Mouse (Mus musculus): ENCODE data around the gene Gng13.
"Not testable (repeated sequence)": the region's sequence is repeated elsewhere in the genome, so short reads cannot be mapped to it uniquely, and the experiment has no call there.

Gene Gng13

DNA sequence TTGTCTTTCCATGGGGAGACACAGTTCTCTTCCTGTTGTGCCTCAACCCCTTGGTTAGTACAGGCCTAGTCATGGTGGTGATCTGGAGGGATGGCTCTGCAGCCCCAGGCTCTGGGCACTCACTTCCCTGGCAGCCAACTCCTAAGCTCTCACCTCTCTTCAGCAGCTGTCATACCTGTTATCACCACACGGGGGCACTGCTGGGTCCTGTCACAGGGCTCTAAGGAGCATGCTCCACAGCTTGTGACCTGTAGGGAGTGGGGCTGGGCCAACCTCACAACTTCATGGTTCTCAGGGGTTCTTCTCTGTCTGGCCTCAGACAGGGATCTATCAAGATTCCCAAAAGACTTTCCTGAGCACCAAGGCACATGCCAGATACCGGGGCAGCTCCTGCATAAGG, 15.1 kb downstream of the Gng13 start:
- DNase-seq (ENCODE audit: low spot score in 2 of 2): peak; percentile 70 to 76

DNA sequence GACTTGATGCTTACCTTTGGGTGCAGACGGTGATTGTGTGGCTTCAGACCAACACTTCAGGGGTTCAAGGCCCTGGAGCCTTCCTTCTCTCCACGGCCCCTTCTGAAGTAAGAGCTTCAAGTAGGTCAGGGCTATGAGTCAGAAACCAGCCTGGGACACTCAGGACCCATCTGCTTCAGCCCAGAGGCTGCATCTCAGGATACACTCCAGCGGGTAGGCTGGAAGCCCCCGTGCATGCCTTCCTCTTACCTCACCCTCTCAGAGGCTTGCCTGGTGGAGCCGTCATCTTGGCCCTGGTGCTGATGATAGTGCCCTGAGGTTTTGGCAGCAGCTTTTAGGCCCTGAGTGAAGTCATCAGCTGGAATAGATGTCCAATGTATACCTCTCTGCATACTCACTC, 18.3 kb downstream of the Gng13 start:
- DNase-seq (ENCODE audit: low spot score in 2 of 2): no peak

DNA sequence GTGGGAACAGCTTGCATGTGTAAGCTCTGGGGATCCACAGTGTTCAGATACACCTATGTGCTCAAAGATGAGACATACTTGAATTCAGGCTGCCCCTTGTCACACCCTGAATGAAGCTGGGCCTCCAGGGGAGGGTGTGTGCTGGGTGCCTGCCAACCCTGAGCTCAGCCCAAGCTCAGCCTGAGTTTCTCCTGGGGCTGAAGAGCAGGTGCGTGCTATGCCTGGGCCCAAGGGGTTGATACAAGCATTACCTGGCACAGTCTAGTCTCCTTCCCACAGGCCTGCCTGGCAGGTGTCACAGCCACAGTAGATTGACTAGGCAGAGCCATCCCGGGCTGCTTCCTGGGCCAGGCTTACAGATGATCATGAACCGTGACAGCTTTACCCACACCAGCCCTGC, 18.8 kb downstream of the Gng13 start, which contains the start of gene Mslnl:
Gene Mslnl (plus strand): TSS at position 298 of the 400 bp plus-strand sequence.
- DNase-seq (ENCODE audit: low spot score in 2 of 2): no peak

DNA sequence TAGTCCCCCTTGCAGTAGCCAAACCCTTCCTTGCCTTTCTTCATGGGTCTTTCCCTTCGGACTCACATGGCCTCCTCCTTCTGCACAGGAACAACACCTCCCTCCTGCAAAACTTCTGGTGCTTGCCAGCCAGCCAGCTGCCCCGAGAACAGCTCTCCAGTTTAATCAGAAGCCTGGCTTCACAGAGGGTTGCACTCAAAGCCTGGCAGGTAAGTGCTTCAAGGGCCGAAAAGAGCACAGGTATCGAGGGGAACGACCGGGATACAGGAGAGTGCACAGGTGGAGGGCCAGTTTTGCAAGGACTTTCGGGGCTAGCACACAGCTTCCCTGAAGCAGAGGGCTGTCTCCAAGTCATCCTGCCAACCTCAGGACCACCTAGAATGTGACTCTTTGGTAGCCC, 21.9 kb downstream of the Gng13 start:
- DNase-seq (ENCODE audit: low spot score in 2 of 2): no peak

DNA sequence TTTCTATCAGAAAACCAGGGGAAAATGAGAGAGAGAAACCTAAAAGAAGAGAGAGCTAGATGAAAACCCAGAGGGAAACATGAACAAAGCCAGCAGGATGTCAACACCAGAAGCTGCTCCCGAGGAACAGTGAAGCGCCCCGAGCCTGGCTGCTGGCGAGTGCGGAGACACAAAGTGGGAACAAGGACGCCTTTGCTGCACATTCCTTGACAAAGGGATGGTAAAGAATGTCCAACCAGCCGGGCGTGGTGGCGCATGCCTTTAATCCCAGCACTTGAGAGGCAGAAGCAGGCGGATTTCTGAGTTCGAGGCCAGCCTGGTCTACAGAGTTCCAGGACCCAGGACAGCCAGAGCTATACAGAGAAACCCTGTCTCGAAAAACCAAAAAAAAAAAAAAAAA, 24.5 kb downstream of the Gng13 start:
- DNase-seq (ENCODE audit: low spot score in 2 of 2): not testable (repeated sequence)

DNA sequence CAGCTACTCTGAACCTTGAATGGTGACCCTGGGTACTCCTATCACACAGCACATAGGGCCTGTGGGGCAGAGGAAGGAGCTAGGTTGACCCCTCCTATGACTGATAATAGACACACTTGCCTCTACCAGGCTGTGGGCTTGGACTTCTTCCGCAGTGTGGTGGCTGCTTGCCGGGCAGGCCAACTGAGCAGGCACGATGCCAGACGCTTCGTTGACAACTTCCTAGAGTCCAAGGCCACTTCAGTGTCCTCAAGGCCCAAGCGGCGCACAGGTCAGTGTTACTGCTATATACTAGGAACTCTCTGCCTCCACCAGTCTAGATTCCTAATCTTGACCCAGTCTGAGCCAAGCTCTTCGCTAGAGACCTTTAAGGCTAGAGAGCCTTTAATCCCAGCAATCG, 26.9 kb downstream of the Gng13 start:
- DNase-seq (ENCODE audit: low spot score in 2 of 2): no peak

DNA sequence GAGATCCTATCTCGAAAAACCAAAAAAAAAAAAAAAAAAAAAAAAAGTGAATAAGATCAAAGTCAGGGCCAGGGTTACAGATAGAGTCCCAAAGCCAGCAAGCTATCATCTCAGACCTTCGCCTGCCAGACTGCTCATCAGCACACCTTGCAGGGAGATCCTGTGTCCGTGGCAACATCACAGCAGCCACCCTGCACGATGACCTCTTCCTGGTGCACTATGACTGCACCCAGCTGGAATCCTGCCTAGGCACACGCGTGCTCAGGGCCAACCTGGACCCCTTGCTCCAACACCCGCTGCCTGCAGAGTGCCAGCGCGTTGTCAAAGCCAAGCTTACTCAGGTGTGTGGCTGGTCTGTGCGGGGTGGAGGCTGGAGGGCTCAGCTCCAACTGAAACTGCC, 27.3 kb downstream of the Gng13 start:
- DNase-seq (ENCODE audit: low spot score in 2 of 2): no peak

DNA sequence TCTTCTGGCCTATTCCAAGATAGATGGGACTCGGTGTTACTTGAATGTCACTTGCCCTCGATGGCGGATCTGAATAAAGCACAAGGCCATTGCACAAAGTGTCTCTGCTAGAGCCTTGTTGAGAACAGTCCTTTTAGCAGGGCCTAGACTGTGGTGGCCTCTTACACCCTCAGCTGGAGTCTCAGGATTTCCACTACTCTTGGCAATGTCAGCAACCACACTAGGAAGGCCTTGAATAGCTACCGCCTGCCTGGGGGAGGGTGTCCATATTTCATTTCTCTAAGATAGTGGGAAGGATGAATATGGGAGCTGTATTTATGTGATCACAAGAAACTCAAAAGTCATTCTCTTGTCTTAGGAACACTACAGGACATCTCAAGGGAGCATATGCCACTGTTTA, 31.3 kb downstream of the Gng13 start:
- DNase-seq (ENCODE audit: low spot score in 2 of 2): no peak

DNA sequence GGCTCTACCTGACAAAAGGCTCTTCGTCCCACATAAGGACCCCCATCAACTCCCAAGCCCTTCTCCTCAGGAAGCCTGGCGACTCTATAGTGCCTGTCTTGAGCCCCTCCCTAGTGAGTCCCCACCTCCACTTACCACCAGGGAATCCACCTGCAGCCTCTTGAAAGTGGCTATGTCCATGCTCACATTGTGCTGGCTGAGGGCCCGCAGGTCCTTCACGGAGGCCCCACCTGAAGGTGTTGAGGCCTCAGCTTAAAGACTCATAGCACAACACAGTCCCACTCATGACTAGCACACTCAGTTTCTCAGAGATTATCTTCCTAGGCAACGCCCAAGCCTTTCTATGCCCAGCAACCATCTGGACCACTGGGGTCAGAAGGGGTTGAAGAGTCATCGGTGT, 32.3 kb downstream of the Gng13 start:
- DNase-seq (ENCODE audit: low spot score in 2 of 2): no peak

DNA sequence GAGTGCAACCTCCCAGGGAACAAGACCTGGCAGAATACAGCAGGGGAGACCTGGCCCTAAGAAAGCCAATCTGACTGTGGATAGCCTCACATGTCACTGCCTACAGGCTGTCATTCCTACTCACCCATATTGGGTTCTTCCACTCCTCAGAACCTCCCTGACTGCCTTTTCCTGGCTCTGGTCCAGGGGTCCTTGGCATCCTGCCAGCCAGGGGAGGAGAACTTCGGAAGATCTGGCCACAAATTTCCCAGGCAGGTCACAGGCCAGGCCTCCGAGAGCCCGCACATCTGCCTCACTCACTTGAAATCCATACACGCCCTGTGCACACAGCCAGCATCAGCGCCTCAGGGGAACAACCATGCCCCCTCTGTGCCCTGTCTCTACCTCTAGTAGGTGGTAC, 34.5 kb downstream of the Gng13 start:
- DNase-seq (ENCODE audit: low spot score in 2 of 2): no peak

DNA sequence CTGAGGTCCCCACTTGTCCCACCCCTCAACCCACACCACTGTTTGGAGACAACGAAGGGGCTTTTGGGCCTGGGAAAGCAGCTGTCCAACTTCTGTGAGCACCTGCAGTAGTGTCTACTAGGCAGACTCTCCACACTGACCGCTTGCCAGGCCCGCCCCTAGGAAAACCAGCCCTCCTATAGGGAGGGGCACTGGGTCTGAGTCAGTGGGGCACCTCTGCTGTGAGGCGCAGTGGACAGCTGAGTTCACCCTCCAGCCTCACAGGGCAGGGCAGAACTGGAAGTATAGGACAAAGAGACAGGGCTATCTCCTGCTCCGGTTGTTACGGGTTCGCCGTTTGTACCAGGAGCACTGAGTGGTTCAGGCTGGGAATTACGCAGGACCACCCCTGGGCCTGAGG, 37.3 kb downstream of the Gng13 start, which contains the start of gene Msln:
Gene Msln (minus strand): TSS at position 138 of the 400 bp plus-strand sequence.
- DNase-seq (ENCODE audit: low spot score in 2 of 2): no peak

DNA sequence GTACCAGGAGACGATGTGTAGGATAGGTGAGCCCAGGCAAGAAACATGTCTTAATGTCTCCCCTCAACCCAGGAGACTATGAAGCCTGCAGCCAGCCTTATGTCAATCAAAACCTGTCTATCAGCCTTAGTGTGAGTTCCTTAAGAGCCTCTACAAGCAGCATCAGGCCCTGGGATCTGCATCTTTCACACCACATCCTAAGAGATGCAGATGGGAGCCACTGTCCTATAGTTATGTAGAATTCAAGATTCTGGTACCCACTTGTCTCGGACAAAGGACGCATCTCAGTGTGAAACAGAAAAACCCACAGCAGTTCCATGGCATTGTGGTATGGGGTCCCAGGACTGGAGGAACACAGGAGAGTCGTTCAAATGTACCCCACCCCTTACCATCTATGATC, 38.1 kb downstream of the Gng13 start:
- DNase-seq (ENCODE audit: low spot score in 2 of 2): no peak

DNA sequence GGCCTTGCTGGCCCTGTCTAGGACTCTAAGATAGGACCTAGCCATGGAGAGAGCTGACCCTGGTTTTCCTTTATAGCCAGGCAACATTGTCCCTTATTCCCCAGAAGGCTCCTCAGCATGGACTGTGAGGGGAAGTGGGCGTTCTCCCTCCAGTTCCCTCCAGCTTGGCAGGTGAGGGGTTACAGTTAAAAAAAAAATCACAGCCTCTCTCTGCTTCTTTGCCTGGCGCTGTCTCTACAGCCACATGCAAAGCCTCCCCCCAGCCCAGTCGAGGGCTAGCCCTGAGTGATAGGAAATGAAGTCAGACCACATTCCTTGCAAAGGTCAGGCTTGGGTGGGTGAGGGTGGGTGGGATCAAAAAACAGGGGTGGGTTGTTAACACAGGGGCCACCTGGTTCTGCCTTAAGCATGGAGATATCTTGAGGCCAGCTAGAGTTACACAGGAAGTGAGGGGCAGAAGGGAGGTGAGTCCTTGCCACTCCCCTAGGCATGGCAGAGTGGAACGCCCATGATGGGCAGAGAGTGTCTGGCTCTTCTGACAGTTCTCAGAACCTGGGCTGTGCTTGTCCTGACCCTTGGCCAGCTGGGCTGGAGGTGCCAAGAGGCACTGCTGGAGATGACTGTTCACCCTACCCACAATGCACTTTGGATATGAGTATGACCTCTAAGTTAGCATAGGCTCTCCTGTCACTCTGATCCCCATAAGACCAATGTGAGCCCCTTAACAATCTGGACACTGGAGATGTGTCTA, 38.8 kb downstream of the Gng13 start:
- DNase-seq (ENCODE audit: low spot score in 2 of 2): no peak

DNA sequence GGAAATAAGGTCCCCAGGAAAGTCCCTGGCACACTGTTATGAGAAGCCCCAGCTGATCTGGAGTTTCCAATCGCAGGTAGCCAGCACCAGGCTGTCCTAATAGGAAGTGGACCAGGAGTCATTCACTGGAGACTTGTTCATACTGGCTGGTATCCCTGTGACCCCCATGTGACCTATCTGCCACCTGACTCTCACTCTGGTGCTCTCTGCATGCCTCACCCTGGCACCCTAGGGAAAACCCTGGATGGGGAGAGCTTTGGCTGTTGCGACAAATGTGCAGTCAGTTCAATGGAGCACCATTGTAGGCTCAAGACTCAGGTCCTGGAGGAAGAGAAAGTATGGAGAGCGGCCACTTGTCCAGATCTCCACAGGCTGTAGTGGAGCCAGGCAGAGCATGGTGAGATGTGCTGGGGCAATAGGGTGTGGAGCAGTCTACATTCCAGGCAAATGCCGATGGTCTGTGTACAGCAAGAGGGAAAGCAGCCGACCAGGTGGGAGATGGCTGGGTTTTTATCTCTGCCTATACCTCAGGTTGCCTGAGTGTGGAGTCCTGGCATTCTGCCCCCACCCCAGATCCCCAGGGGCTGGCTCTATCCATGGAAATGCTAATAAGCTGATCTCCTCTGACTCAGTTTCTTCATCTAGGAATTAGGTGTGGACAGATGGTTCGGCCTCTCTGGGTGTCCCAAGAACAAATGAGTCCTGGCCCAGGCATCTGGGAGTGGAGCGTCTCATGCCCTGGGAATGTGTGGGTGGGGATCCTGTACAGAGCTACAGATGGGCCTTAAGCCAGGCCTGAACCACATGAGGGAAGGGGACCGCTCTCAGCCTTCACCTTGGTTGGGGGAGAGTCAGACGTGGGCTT, 39.6 kb downstream of the Gng13 start:
- no peak for DNase-seq (ENCODE audit: low spot score in 2 of 2)

DNA sequence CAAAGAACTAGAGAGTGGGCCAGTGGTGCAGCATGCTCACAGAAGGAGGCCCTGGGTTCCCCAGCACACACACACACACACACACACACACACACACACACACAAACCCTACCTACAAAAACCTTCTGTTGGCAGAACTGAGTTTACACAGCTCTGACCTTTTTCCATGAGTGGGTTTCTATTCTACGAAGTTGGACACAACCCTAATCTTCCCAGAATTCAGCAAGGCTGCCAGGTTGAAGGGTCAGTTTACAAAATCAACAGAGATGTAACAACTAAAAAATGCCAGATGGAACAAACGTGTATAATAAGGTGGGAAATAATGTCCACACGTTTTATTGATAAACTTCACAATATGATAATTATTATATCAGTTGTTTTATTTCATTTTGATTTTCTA, 40.7 kb downstream of the Gng13 start:
- no peak for DNase-seq (ENCODE audit: low spot score in 2 of 2)

DNA sequence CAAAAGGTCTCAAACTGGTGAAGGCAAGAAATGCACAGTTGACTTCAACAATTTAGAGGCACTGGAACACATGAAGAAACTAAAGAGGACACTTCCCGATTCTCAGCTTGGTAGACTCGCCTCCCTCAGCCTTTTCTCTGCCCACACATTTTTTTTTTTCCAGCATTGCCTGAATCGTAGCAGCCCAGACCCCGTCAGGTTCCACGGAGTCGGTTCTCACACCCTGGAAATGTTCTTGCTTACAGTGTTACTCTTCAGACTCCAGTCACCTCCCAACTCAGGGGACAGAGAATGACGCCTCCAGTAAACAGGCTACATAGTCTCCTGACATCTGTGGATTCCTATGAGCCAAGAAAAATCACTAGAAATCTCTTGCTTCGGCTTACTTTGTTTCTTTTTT, 43.2 kb downstream of the Gng13 start:
- peak in 1 of 2 experiments; percentile 47 for DNase-seq (ENCODE audit: low spot score in 2 of 2)

DNA sequence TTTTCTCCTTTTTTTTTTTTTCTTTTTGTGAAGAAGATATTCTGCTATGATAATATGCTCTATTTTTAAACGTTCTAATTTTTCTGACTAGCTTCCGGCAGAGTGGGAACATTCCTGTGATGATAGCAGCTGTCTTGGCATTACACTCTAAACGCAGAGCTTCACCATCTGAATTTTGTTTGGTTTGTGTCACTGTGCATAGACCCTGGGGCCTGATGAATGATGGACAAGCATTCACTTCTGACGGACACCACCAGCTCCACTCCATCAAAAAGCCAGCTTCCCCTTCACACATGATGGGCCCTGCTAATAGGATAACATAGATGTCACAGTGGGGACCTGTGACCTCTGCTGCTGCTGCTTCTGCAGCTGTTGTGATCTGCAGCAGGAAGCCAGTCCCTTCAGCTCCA, 44.6 kb downstream of the Gng13 start:
- no peak for DNase-seq (ENCODE audit: low spot score in 2 of 2)

DNA sequence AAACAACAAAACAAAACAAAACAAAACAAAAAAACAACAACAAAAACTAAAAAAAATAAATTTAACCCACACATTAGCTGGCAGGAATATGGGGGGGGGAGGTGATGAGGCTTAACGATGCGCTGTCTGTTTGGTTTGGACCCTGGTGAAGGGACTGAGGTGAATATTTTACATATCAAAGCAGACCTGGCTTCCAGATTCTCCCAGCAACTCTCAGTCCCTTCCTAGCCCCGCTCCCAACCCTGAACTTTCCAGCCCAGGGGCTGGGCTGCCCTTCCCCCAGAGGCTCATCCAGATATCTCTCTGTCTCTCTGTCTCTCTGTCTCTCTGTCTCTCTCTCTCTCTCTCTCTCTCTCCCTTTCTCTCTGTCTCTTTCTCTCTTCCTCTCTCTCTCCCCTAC, 45.6 kb downstream of the Gng13 start:
- no peak for DNase-seq (ENCODE audit: low spot score in 2 of 2)

DNA sequence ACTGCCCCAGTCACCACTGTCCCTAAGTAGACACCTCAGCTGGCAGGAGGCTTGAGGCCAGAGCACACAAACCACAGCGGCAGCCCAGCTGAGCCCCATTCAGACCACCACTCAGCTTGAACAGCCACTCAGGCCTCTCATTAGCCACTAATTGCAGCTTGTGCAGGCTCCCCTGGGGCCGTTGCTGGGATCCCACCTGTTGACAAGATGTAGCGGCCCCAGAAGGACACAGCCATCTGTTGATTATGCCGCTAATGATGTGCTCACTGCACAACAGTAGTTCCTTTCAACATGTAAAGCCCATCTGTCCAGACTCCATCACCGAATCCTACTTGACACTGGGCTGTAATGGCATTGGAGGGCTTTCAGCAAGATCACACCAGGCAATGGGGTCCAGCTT, 48.9 kb downstream of the Gng13 start:
- no peak for DNase-seq (ENCODE audit: low spot score in 2 of 2)

Measured in right cerebral cortex, postnatal 36 days (tissue).